Comparison of ENCODE assay signal across 11 mouse cellular contexts in genomic region chr4:5178991-5179693, GRCm38 (mm10).
A peak's percentile ranks its signal among the peaks of the same experiment; 100 is the strongest.
DNase-seq lines count a peak whose midpoint lies in the region; ATAC-seq and TF ChIP-seq lines count a peak whose summit lies in the region.
"Had no signal": no experiment of that assay in that cellular context is flagged by ENCODE, and none has a peak within 500 bp of the region (broad histone marks: within the 10 kb centered on the region; RNA-seq: fewer than 3 reads in every experiment).

No protein-coding gene starts in this region.

- no peak overlapping the region for H3K9ac ChIP-seq in embryonic facial prominence, embryonic 14.5 days (ENCODE audit: low read depth, low read length)
- no peak overlapping the region for H3K9ac ChIP-seq in lung, embryonic 14.5 days
- H3K9ac ChIP-seq: embryonic facial prominence, embryonic 13.5 days; heart, embryonic 13.5 days had no signal

- no peaks in the 10 kb centered on the region for H3K27me3 ChIP-seq in embryonic facial prominence, embryonic 14.5 days (replicated peaks; ENCODE audit: control insufficient read depth, insufficient read depth, low read length)
- no peaks in the 10 kb centered on the region for H3K27me3 ChIP-seq in embryonic facial prominence, embryonic 10.5 days (replicated peaks; ENCODE audit: low read depth, poor library complexity, severe bottlenecking)
- H3K27me3 ChIP-seq in lung, embryonic 14.5 days (ENCODE audit: insufficient read depth, low read length): no peaks in the 10 kb centered on the region
- H3K27me3 ChIP-seq: embryonic facial prominence, embryonic 13.5 days; heart, embryonic 13.5 days had no signal

- DNase-seq in embryonic facial prominence, embryonic 14.5 days (ENCODE audit: low spot score): peak; percentile 86
- no peak for DNase-seq in embryonic facial prominence, embryonic 10.5 days (ENCODE audit: low spot score)
- peak; percentile 67 for DNase-seq in lung, embryonic 14.5 days
- no peak for DNase-seq in lung, postnatal 14 days
- DNase-seq in cerebellum, postnatal 25 days: peak; percentile 43 to 57
- peak; percentile 3 to 18 for DNase-seq in layer of hippocampus, postnatal 14 days (ENCODE audit: low spot score in 2 of 2)
- no peak for DNase-seq in spleen, adult 12 weeks (ENCODE audit: low spot score)
- DNase-seq in kidney, postnatal 25 days: no peak
- DNase-seq: lung, postnatal 36 days had no signal

- no peaks in the 10 kb centered on the region for H3K9me3 ChIP-seq in embryonic facial prominence, embryonic 14.5 days (ENCODE audit: control insufficient read depth, low read length)
- H3K9me3 ChIP-seq in embryonic facial prominence, embryonic 10.5 days: no peaks in the 10 kb centered on the region
- H3K9me3 ChIP-seq in lung, embryonic 14.5 days (ENCODE audit: low read depth, low read length): no peaks in the 10 kb centered on the region
- H3K9me3 ChIP-seq: embryonic facial prominence, embryonic 13.5 days; heart, embryonic 13.5 days had no signal

- ATAC-seq in embryonic facial prominence, embryonic 14.5 days (ENCODE audit: low read depth): no peak
- no peak for ATAC-seq in lung, embryonic 14.5 days (ENCODE audit: insufficient read depth)

- 65% methylated on average over 11 of the region's 11 CpGs for WGBS in embryonic facial prominence, embryonic 14.5 days
- WGBS in embryonic facial prominence, embryonic 10.5 days: 84% methylated on average over 11 of the region's 11 CpGs
- 79% methylated on average over 11 of the region's 11 CpGs for WGBS in lung, embryonic 14.5 days

- no peak overlapping the region for H3K27ac ChIP-seq in embryonic facial prominence, embryonic 14.5 days (replicated peaks; ENCODE audit: low read depth, low read length)
- no peak overlapping the region for H3K27ac ChIP-seq in embryonic facial prominence, embryonic 10.5 days (replicated peaks)
- no peak overlapping the region for H3K27ac ChIP-seq in lung, embryonic 14.5 days (ENCODE audit: low read depth)
- H3K27ac ChIP-seq: embryonic facial prominence, embryonic 13.5 days; heart, embryonic 13.5 days had no signal

- no peaks in the 10 kb centered on the region for H3K36me3 ChIP-seq in embryonic facial prominence, embryonic 14.5 days (ENCODE audit: control insufficient read depth, insufficient read depth, low read length)
- no peaks in the 10 kb centered on the region for H3K36me3 ChIP-seq in embryonic facial prominence, embryonic 10.5 days (replicated peaks)
- H3K36me3 ChIP-seq in lung, embryonic 14.5 days (ENCODE audit: insufficient read depth): no peaks in the 10 kb centered on the region
- H3K36me3 ChIP-seq: embryonic facial prominence, embryonic 13.5 days; heart, embryonic 13.5 days had no signal

- H3K4me1 ChIP-seq in embryonic facial prominence, embryonic 14.5 days (ENCODE audit: control insufficient read depth, insufficient read depth, low read length): no peaks in the 10 kb centered on the region
- no peaks in the 10 kb centered on the region for H3K4me1 ChIP-seq in embryonic facial prominence, embryonic 10.5 days
- H3K4me1 ChIP-seq in lung, embryonic 14.5 days (ENCODE audit: insufficient read depth): no peaks in the 10 kb centered on the region
- H3K4me1 ChIP-seq: embryonic facial prominence, embryonic 13.5 days; heart, embryonic 13.5 days had no signal

- H3K4me3 ChIP-seq in embryonic facial prominence, embryonic 14.5 days (ENCODE audit: low read depth, low read length): no peak overlapping the region
- no peak overlapping the region for H3K4me3 ChIP-seq in embryonic facial prominence, embryonic 10.5 days
- no peak overlapping the region for H3K4me3 ChIP-seq in lung, embryonic 14.5 days (ENCODE audit: low read depth, low read length)
- H3K4me3 ChIP-seq: embryonic facial prominence, embryonic 13.5 days; heart, embryonic 13.5 days had no signal

- no peak for TF ChIP-seq CTCF in lung, embryonic 14.5 days (IDR thresholded peaks at IDR 0.05; ENCODE audit: low read depth)

- H3K4me2 ChIP-seq in embryonic facial prominence, embryonic 14.5 days (ENCODE audit: low read depth, low read length): no peak overlapping the region
- H3K4me2 ChIP-seq in lung, embryonic 14.5 days: no peak overlapping the region
- H3K4me2 ChIP-seq: embryonic facial prominence, embryonic 13.5 days; heart, embryonic 13.5 days had no signal

Comparison
In these comparisons a context has a peak if more than half of its experiments do, and no peak if none do; other contexts are left out.
1. DNase-seq: peak in embryonic facial prominence, embryonic 14.5 days (single experiment), lung, embryonic 14.5 days (single experiment), cerebellum, postnatal 25 days (2 of 2) and layer of hippocampus, postnatal 14 days (2 of 2); none in embryonic facial prominence, embryonic 10.5 days (single experiment), lung, postnatal 14 days (single experiment), spleen, adult 12 weeks (single experiment) and kidney, postnatal 25 days (0 of 2).